Mouse (Mus musculus) hindbrain, postnatal 0 days (tissue): ENCODE measurements around the gene Ptpn3. TPM values are rescaled to one million over a fixed set of nuclear protein-coding genes. Genes with fewer than 3 reads are reported as not detected.

ENCODE experiments used
- ATAC-seq: fragments of 200-750 bp; cut with Nextera tagmentation; 2 replicates; pipeline ENCODE4 v1.8.0; 2017; ENCODE audit warnings: mild to moderate bottlenecking, moderate TSS enrichment, moderate library complexity
- DNase-seq: peaks from one replicate; pipeline ENCODE4 v3.0.0-alpha.2; 2015; ENCODE audit warnings: low spot score
- H3K27ac ChIP-seq: fragments of 300-500 bp; sonication (generic); 2 replicates; pipeline ENCODE4 v1.5.1; 2014; ENCODE audit warnings: mild to moderate bottlenecking
- H3K27me3 ChIP-seq: fragments of 300-500 bp; sonication (generic); 2 replicates; pipeline ENCODE4 v1.6.1; 2014; ENCODE audit warnings: low read length, mixed read lengths; ENCODE audit not compliant: insufficient read depth
- H3K36me3 ChIP-seq: fragments of 300-500 bp; sonication (generic); 2 replicates; pipeline ENCODE4 v1.6.1; 2014; ENCODE audit warnings: low read length, mixed read lengths; ENCODE audit not compliant: insufficient read depth
- H3K4me1 ChIP-seq: fragments of 300-500 bp; sonication (generic); 2 replicates; pipeline ENCODE4 v1.6.1; 2014; ENCODE audit warnings: antibody characterized with exemption, low read length, mixed read lengths; ENCODE audit not compliant: insufficient read depth
- H3K4me2 ChIP-seq: fragments of 300-500 bp; sonication (generic); 2 replicates; pipeline ENCODE4 v1.6.1; 2014; ENCODE audit warnings: low read depth, mild to moderate bottlenecking, low read length, moderate library complexity, mixed read lengths
- H3K4me3 ChIP-seq: fragments of 300-500 bp; sonication (generic); 2 replicates; pipeline ENCODE4 v1.5.1; 2014; ENCODE audit warnings: low read length
- H3K9ac ChIP-seq: fragments of 300-500 bp; sonication (generic); replicated peaks from 2 replicates; pipeline ENCODE4 v1.6.1; 2014; ENCODE audit warnings: mild to moderate bottlenecking, low read length, moderate library complexity, mixed read lengths
- H3K9me3 ChIP-seq: fragments of 300-500 bp; sonication (generic); 2 replicates; pipeline ENCODE4 v1.6.1; 2016; ENCODE audit warnings: low read length, mixed read lengths
- CTCF ChIP-seq: IDR thresholded peaks from 2 replicates; pipeline ENCODE4 v1.5.1; 2016; ENCODE audit warnings: antibody characterized with exemption, control low read depth, low read depth
- WGBS: fragments of 180-500 bp; shearing (Covaris S2); extraction: QIAGEN DNeasy Blood & Tissue Kit; methylation state at CpG from one replicate; pipeline ENCODE4 v1.1.7; 2014; 5-methylcytosine and 5-hydroxymethylcytosine counted together
- polyA plus RNA-seq: library from polyadenylated mRNA; unstranded; fragments of >200 nt; fragmentation: Nextera tagmentation; extraction: Ambion mirVana; gene quantifications from 2 replicates; pipeline ENCODE4 v1.2.1, GENCODE M21; 2015
- total RNA-seq: library from RNA; depleted of rRNA; stranded (reverse); fragments of >200 nt; gene quantifications from 2 replicates; pipeline ENCODE4 v1.2.3, GENCODE M21; 2014

The Ptpn3 gene
- total and polyA plus RNA-seq, 2 experiments from 2014 or later: 3.2 to 3.4 TPM

GRCm38 (mm10) chr4:57240100-57240499, 61.5 kb downstream of the Ptpn3 start:
- ATAC-seq (no peak), DNase-seq (peak; percentile 37)
- no peak for TF ChIP-seq CTCF
- H3K9me3 ChIP-seq: no peaks in the 10 kb centered on the region
- H3K36me3 ChIP-seq: no peaks in the 10 kb centered on the region
- no peak overlapping the region for H3K9ac ChIP-seq
- no peak overlapping the region for H3K27ac ChIP-seq
- H3K4me2 ChIP-seq: no peak overlapping the region
- no peak overlapping the region for H3K4me3 ChIP-seq
- H3K27me3 ChIP-seq: no peaks in the 10 kb centered on the region
- 48% methylated on average over 7 of the region's 7 CpGs for WGBS
- H3K4me1 ChIP-seq: no peaks in the 10 kb centered on the region

GRCm38 (mm10) chr4:57239112-57239511, 62.5 kb downstream of the Ptpn3 start:
- H3K4me2 ChIP-seq: no peak overlapping the region
- H3K4me1 ChIP-seq: no peaks in the 10 kb centered on the region
- no peaks in the 10 kb centered on the region for H3K36me3 ChIP-seq
- no peaks in the 10 kb centered on the region for H3K27me3 ChIP-seq
- no peaks in the 10 kb centered on the region for H3K9me3 ChIP-seq
- no peak overlapping the region for H3K9ac ChIP-seq
- ATAC-seq: no peak
- WGBS: 67% methylated on average over 6 of the region's 6 CpGs
- no peak overlapping the region for H3K4me3 ChIP-seq
- DNase-seq: no peak
- no peak overlapping the region for H3K27ac ChIP-seq
- TF ChIP-seq CTCF: no peak

GRCm38 (mm10) chr4:57238118-57238517, 63.5 kb downstream of the Ptpn3 start:
- WGBS: 75% methylated on average over 7 of the region's 7 CpGs
- Histone ChIP-seq H3K4me2 (no peak overlapping the region), H3K4me1 (no peaks in the 10 kb centered on the region), H3K9me3 (no peaks in the 10 kb centered on the region), H3K36me3 (no peaks in the 10 kb centered on the region), H3K4me3 (no peak overlapping the region), H3K27ac (no peak overlapping the region), H3K9ac (no peak overlapping the region), H3K27me3 (no peaks in the 10 kb centered on the region)
- ATAC-seq (no peak), DNase-seq (no peak)
- no peak for TF ChIP-seq CTCF

- Histone ChIP-seq H3K9me3 (no peaks in the 10 kb centered on the region), H3K4me3 (no peak overlapping the region), H3K4me2 (no peak overlapping the region), H3K36me3 (no peaks in the 10 kb centered on the region), H3K27ac (no peak overlapping the region), H3K27me3 (no peaks in the 10 kb centered on the region), H3K4me1 (no peaks in the 10 kb centered on the region), H3K9ac (no peak overlapping the region)
- DNase-seq (peak; percentile 61), ATAC-seq (no peak)
- WGBS: 63% methylated on average over 5 of the region's 5 CpGs
- no peak for TF ChIP-seq CTCF
Observed at GRCm38 (mm10) chr4:57236513-57236912, 65.1 kb downstream of the Ptpn3 start.

GRCm38 (mm10) chr4:57235741-57236140, 65.9 kb downstream of the Ptpn3 start:
- Histone ChIP-seq H3K4me1 (peaks cover 3% of the 10 kb centered on the region; the same call in 1 of the 2 replicates), H3K27me3 (no peaks in the 10 kb centered on the region), H3K9me3 (no peaks in the 10 kb centered on the region), H3K4me2 (no peak overlapping the region), H3K36me3 (no peaks in the 10 kb centered on the region), H3K9ac (no peak overlapping the region), H3K27ac (no peak overlapping the region), H3K4me3 (no peak overlapping the region)
- 61% methylated on average over 4 of the region's 4 CpGs for WGBS
- no peak for DNase-seq
- TF ChIP-seq CTCF: no peak
- ATAC-seq: no peak

- no peaks in the 10 kb centered on the region for H3K36me3 ChIP-seq
- DNase-seq: no peak
- no peak for TF ChIP-seq CTCF
- no peak overlapping the region for H3K4me3 ChIP-seq
- no peak for ATAC-seq
- no peak overlapping the region for H3K27ac ChIP-seq
- WGBS: 82% methylated on average over 7 of the region's 7 CpGs
- H3K4me1 ChIP-seq: peaks cover 11% of the 10 kb centered on the region; the same call in 1 of the 2 replicates
- no peak overlapping the region for H3K4me2 ChIP-seq
- no peaks in the 10 kb centered on the region for H3K27me3 ChIP-seq
- no peak overlapping the region for H3K9ac ChIP-seq
- H3K9me3 ChIP-seq: no peaks in the 10 kb centered on the region
Observed at GRCm38 (mm10) chr4:57234348-57234747, 67.3 kb downstream of the Ptpn3 start.

- Histone ChIP-seq H3K9ac (no peak overlapping the region), H3K4me1 (peaks cover 13% of the 10 kb centered on the region; the same call in 1 of the 2 replicates), H3K27ac (no peak overlapping the region), H3K36me3 (no peaks in the 10 kb centered on the region), H3K4me2 (no peak overlapping the region), H3K4me3 (no peak overlapping the region), H3K9me3 (no peaks in the 10 kb centered on the region), H3K27me3 (no peaks in the 10 kb centered on the region)
- TF ChIP-seq CTCF: no peak
- DNase-seq (no peak), ATAC-seq (no peak)
- 86% methylated on average over 8 of the region's 8 CpGs for WGBS
Observed at GRCm38 (mm10) chr4:57232439-57232838, 69.2 kb downstream of the Ptpn3 start.
